Mouse (Mus musculus): ENCODE measurements around the gene Slc10a2.
"Not testable (repeated sequence)": the region's sequence is repeated elsewhere in the genome, so short reads cannot be mapped to it uniquely, and the experiment has no call there.

Slc10a2 gene

DNA sequence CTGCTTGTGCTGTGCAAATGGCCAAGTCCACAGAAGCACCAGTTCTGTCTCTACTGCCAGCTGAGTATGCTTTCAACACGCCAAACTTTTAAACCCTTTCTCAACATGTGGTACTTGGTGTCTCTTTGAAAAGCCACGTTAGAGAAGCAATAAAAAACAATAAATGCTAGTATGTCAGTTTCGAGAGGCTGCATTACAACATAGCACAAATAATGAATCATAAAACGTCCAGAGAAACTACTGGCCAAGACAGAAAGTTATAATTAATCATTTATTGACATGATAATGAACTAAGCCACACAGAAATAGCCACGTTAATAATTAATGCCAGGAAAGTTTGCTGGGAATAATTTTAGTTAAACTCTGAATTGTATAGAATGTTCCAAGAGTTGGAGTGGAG, at the start of gene Slc10a2:
Gene Slc10a2 (minus strand): TSS at position 166 of the 400 bp plus-strand sequence.
- no peak for DNase-seq

DNA sequence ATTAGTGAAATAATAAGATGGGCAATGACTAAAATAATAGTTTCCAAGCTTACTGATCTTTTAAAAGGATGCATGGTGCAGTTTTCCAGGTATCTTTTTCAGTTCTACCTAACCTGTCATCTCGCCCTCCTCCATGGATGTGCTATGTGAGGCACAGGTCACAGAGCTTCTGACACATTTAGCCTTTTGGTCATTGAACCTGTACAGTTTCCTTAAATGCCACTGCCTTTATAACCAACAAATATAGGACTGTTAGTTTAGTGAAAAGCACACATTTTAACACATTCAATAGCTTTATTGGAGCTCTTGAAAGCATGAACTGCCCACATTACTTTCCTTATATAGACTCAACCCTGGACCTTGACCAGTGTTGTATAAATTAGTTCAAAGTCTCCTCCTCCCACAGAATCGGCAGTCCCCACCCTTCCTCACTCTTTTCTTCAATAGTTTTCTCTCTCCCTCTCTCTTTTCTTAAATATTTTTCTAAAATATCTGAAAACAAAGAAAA, 24.2 kb upstream of the Slc10a2 start:
- DNase-seq = no peak

DNA sequence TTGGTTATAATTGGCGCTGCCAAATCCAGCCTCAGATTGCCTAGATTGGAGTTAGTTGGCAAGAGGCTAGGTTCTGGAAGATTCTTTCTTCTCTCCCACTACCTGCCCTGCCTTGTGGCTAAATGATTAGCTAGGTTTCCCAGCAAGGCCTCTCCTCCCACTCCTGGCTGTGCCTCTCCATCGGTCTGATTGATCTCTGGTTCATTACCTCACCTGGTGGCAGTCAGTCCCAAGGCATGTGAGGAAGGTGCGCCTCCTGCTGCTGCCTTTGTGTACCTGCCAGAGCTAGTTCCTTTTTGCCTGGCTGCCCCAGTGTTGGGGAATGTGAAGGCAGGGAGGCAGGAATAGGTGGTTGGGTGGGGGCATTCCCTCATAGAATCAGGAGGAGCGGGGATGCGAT, 1.7 kb upstream of the Slc10a2 start:
- no peak for DNase-seq

DNA sequence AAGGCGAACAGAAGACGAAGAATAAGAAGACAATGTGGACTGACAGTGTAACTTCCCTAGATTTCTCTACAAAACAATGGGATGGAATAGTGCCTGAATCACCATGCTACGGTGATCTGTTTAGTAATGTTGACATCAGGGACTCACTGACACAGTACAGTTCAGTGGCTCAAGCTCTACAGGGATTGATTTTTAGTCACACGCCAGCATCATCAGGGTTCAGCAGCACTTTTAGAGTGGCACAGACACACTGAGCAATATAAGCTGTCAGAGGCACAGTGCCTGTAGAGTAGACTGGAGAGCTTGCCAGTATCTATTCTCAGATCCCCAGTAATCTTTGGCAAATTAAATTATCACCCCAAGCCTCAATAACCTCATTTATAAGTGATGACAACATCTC, 9.8 kb downstream of the Slc10a2 start:
- no peak for DNase-seq

DNA sequence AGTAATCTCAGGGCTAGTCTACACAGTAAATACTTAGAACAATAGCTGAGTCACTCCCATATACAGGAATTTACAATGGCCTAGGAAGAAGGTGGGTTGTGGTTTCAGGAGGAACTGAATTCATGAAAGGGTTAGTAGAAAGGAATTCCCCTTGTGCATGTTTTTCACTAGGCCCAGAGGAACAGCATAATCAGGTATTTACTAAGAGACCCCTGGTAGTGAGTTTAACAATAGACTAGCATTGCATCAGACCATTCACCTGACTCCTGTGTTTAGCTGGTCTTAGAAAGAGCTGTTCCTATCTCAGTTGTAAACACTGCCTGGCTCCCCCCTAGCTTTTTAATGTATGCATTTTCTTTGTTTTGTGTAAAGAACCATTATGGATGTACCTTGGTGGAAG, 11.2 kb downstream of the Slc10a2 start:
- not testable (repeated sequence) for DNase-seq

DNA sequence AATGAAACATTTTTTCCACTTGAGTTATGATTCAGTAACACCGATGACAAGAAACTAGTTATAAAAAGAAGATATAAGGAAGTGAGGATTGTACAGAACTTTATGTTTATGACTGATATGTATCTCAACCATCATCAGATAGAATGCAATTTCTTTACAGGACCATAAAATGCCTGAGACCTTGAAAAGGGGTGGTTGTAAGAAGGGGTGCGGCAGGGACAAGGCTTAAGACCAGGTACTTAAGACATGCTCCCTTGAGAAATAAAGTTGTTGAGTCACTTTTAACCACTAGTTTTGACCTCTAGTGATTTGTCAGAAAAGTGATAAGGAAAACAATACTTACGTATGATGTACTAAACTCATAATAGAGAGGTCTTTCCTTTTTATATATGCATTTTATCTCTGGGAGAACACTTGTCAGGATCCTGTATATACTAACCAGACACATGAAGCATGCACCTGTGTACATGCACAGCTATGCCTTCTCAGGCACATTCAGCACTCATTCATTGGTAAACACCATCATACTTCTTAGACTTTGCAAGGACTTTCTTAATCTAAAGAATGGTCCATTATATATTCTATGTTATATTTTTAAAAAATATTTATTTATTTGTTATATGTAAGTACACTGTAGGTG, 31.4 kb downstream of the Slc10a2 start:
- DNase-seq = no peak

DNA sequence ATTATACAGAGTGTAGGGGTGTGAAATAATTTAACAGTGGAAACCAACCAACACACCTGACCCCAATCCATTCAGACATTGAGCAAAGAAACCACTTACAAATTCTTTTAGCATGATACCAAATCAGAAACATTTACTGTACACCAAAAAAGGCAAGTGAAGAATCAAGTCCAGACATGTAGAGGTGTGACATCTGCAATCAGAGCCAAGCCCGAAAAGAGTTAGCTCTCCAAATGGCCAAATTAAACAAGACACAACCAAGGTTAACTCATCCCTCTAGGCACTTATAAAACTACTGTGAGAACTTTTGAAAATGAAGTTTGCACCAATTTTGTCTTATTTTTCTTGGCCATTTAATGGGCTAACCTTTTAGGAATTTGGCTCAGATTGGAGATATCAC, 46.3 kb downstream of the Slc10a2 start:
- no peak for DNase-seq

DNA sequence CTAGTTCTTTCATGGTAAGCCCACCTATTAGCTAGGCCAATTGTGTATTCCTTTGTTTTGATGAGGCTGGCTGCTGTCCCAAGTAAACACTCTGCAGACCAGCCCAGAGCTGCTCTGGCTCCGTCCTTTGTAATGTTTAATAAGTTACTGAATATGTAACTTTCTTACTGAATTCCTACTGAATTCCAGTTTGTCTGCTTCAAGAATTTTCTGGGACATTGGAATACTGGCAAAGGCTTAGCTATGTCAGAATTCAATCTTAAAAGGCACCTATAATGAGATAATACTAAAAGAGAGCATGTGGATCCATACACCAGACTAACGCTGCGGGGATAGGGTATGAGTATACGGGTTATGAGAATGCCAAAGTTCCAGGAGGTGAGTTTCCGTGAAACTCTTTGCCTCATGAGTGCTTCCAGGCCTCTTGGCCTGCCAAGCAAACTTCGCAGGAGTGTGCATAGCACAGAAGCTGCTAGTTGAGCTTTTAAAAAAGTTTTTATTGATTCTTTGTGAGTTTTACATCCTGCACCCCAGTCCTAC, 60.7 kb downstream of the Slc10a2 start:
- DNase-seq = not testable (repeated sequence)

DNA sequence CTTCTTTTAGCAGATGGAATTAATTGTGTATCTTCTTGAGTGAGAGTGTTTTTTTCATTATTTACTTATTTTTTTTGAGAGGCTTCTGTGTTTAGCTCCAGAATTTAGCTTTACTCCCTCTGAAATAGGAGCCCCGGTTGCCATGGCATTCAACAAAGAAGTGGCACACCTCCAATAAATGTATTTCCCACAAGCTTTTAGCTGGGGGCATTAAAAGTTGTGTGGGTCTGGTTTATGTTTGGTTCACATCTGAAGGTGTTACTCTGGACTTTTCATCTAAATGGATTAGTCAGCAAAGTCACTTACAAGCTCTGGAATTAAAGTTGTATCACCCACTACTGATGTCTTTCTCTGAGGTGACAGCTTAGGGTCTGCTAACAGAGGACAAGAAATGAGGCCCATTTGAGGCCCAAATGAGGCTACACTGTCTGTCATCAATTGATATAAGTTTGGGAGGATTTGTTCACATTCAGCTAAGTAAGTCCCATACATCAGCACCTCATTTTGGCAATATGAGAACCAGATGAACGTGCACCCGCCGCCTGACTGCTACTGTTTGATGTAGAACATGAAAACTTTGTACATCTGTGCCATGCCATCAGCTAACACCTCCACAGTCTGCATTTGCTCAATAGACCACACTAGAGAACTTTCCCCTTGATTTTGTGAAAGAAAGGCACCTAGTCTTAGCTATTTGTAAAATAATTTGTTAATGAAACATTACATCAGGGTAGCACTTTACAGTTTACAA, 66.2 kb downstream of the Slc10a2 start:
- DNase-seq = no peak

All from lung, postnatal 36 days (tissue).